Mouse (Mus musculus): ENCODE measurements at regions not wholly inside any gene's neighbourhood (a gene's known extent, or its start where the extent isn't known, plus 50 kb on each side); places are given as distances from the start of the nearest gene placed in this dataset.

DNA sequence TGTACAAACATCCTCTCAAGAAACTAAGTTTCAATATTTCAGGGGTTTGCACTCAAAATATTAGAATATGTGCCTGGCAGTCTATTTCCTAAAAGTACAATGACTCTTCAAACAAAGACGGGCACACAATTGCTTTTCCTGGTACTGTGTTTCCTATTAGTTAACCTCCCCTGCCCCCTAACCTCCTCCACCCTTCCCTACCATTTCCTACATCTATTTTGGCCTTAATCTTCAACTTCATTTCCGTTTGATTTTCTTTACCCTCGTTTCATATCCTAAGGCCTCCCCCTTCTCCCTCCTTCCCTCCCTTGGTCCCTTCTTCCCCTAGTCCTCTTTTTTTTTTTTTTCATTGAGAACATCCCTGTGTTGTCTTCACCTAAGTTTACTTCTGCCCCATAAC lies 50.8 kb upstream of the Adgrl2 start:
- no peak overlapping the region for H3K27ac ChIP-seq
- peaks cover 12% of the 10 kb centered on the region for H3K4me1 ChIP-seq
- no peak for ATAC-seq (ENCODE audit: insufficient number of reproducible peaks, low FRiP score, low TSS enrichment, low read depth)
- H3K9ac ChIP-seq: no peak overlapping the region
- no peaks in the 10 kb centered on the region for H3K36me3 ChIP-seq
- WGBS: 43% methylated on average over 3 of the region's 3 CpGs
- no peaks in the 10 kb centered on the region for H3K9me3 ChIP-seq
- H3K4me3 ChIP-seq: no peak overlapping the region
- no peak overlapping the region for H3K4me2 ChIP-seq
- no peaks in the 10 kb centered on the region for H3K27me3 ChIP-seq
